Mouse (Mus musculus) stomach, embryonic 15.5 days (tissue): ENCODE data around the gene Ublcp1. TPM values are rescaled to one million over a fixed set of nuclear protein-coding genes. Genes with fewer than 3 reads are reported as not detected.

ENCODE experiments used
- ATAC-seq: fragments of 200-750 bp; cut with Nextera tagmentation; 2 replicates; pipeline ENCODE4 v1.8.0; 2017; ENCODE audit warnings: low read depth, moderate number of reproducible peaks, moderate TSS enrichment; ENCODE audit not compliant: insufficient read depth, low FRiP score
- H3K27ac ChIP-seq: fragments of 300-500 bp; sonication (generic); 2 replicates; pipeline ENCODE4 v1.5.1; 2015; ENCODE audit warnings: mild to moderate bottlenecking, inconsistent platforms
- H3K27me3 ChIP-seq: fragments of 300-500 bp; sonication (generic); replicated peaks from 2 replicates; pipeline ENCODE4 v1.6.1; 2015; ENCODE audit warnings: inconsistent platforms
- H3K36me3 ChIP-seq: fragments of 300-500 bp; sonication (generic); 2 replicates; pipeline ENCODE4 v1.6.1; 2015; ENCODE audit warnings: inconsistent platforms
- H3K4me1 ChIP-seq: fragments of 300-500 bp; sonication (generic); 2 replicates; pipeline ENCODE4 v1.6.1; 2015; ENCODE audit warnings: inconsistent platforms
- H3K4me2 ChIP-seq: fragments of 300-500 bp; sonication (generic); 2 replicates; pipeline ENCODE4 v1.6.1; 2015; ENCODE audit warnings: mild to moderate bottlenecking, inconsistent platforms
- H3K4me3 ChIP-seq: fragments of 300-500 bp; sonication (generic); replicated peaks from 2 replicates; pipeline ENCODE4 v1.5.1; 2015; ENCODE audit warnings: inconsistent platforms
- H3K9ac ChIP-seq: fragments of 300-500 bp; sonication (generic); 2 replicates; pipeline ENCODE4 v1.6.1; 2015; ENCODE audit warnings: inconsistent platforms
- H3K9me3 ChIP-seq: fragments of 300-500 bp; sonication (generic); 2 replicates; pipeline ENCODE4 v1.6.1; 2016; ENCODE audit warnings: inconsistent platforms
- WGBS: fragments of 180-500 bp; shearing (Covaris S2); methylation state at CpG from one replicate; pipeline ENCODE4 v1.1.7; 2015; 5-methylcytosine and 5-hydroxymethylcytosine counted together
- polyA plus RNA-seq: library from polyadenylated mRNA; unstranded; fragments of >200 nt; fragmentation: Nextera tagmentation; extraction: Ambion mirVana; gene quantifications from 2 replicates; pipeline ENCODE4 v1.2.1, GENCODE M21; 2015

The Ublcp1 gene
- polyA plus RNA-seq, 1 experiment from 2014 or later = 57.0 TPM

- no peak overlapping the region for H3K9ac ChIP-seq
- H3K4me2 ChIP-seq = no peak overlapping the region
- no peaks in the 10 kb centered on the region for H3K27me3 ChIP-seq
- H3K27ac ChIP-seq = no peak overlapping the region
- WGBS = 45% methylated on average over 4 of the region's 4 CpGs
- no peaks in the 10 kb centered on the region for H3K4me1 ChIP-seq
- H3K36me3 ChIP-seq = no peaks in the 10 kb centered on the region
- H3K4me3 ChIP-seq = no peak overlapping the region
- H3K9me3 ChIP-seq = no peaks in the 10 kb centered on the region
- peak; percentile 86 for ATAC-seq
Measured at GRCm38 (mm10) chr11:44508876-44509275, 38.6 kb upstream of the Ublcp1 start.

GRCm38 (mm10) chr11:44504761-44505160, 34.5 kb upstream of the Ublcp1 start:
- Histone ChIP-seq H3K4me3 (no peak overlapping the region), H3K9ac (no peak overlapping the region), H3K9me3 (no peaks in the 10 kb centered on the region), H3K36me3 (no peaks in the 10 kb centered on the region), H3K27ac (no peak overlapping the region), H3K27me3 (no peaks in the 10 kb centered on the region), H3K4me1 (no peaks in the 10 kb centered on the region), H3K4me2 (no peak overlapping the region)
- 79% methylated on average over 3 of the region's 3 CpGs for WGBS
- ATAC-seq = no peak

GRCm38 (mm10) chr11:44504146-44504545, 33.8 kb upstream of the Ublcp1 start:
- no peak overlapping the region for H3K9ac ChIP-seq
- 82% methylated on average over 7 of the region's 7 CpGs for WGBS
- no peak overlapping the region for H3K27ac ChIP-seq
- H3K36me3 ChIP-seq = no peaks in the 10 kb centered on the region
- no peaks in the 10 kb centered on the region for H3K4me1 ChIP-seq
- no peak overlapping the region for H3K4me3 ChIP-seq
- no peaks in the 10 kb centered on the region for H3K27me3 ChIP-seq
- H3K9me3 ChIP-seq = no peaks in the 10 kb centered on the region
- H3K4me2 ChIP-seq = no peak overlapping the region
- no peak for ATAC-seq

- 56% methylated on average over 5 of the region's 5 CpGs for WGBS
- H3K4me2 ChIP-seq = no peak overlapping the region
- ATAC-seq = no peak
Measured at GRCm38 (mm10) chr11:44502931-44503330, 32.6 kb upstream of the Ublcp1 start.

GRCm38 (mm10) chr11:44501477-44501876, 31.2 kb upstream of the Ublcp1 start:
- H3K9me3 ChIP-seq = no peaks in the 10 kb centered on the region
- no peak for ATAC-seq
- H3K36me3 ChIP-seq = no peaks in the 10 kb centered on the region
- no peak overlapping the region for H3K9ac ChIP-seq
- H3K4me3 ChIP-seq = no peak overlapping the region
- WGBS = 88% methylated on average over 2 of the region's 2 CpGs
- H3K27ac ChIP-seq = no peak overlapping the region
- H3K27me3 ChIP-seq = no peaks in the 10 kb centered on the region
- no peaks in the 10 kb centered on the region for H3K4me1 ChIP-seq
- no peak overlapping the region for H3K4me2 ChIP-seq

More at GRCm38 (mm10) chr11:44502931-44503330, 32.6 kb upstream of the Ublcp1 start:
- H3K4me1 ChIP-seq = no peaks in the 10 kb centered on the region
- H3K36me3 ChIP-seq = no peaks in the 10 kb centered on the region
- no peaks in the 10 kb centered on the region for H3K9me3 ChIP-seq
- no peak overlapping the region for H3K27ac ChIP-seq
- no peaks in the 10 kb centered on the region for H3K27me3 ChIP-seq
- H3K9ac ChIP-seq = no peak overlapping the region
- no peak overlapping the region for H3K4me3 ChIP-seq

GRCm38 (mm10) chr11:44500966-44501365, 30.7 kb upstream of the Ublcp1 start:
- no peaks in the 10 kb centered on the region for H3K27me3 ChIP-seq
- 70% methylated on average over 7 of the region's 7 CpGs for whole genome bisulfite sequencing
- H3K4me2 ChIP-seq = no peak overlapping the region
- H3K27ac ChIP-seq = no peak overlapping the region
- no peaks in the 10 kb centered on the region for H3K9me3 ChIP-seq
- no peak overlapping the region for H3K4me3 ChIP-seq
- no peaks in the 10 kb centered on the region for H3K36me3 ChIP-seq
- no peaks in the 10 kb centered on the region for H3K4me1 ChIP-seq
- no peak overlapping the region for H3K9ac ChIP-seq
- ATAC-seq = no peak

- WGBS = 49% methylated on average over 13 of the region's 13 CpGs
- Histone ChIP-seq H3K4me3 (no peak overlapping the region), H3K9ac (no peak overlapping the region), H3K27me3 (no peaks in the 10 kb centered on the region), H3K27ac (no peak overlapping the region), H3K36me3 (no peaks in the 10 kb centered on the region), H3K4me1 (no peaks in the 10 kb centered on the region), H3K9me3 (no peaks in the 10 kb centered on the region), H3K4me2 (no peak overlapping the region)
- no peak for ATAC-seq
Measured at GRCm38 (mm10) chr11:44498412-44499272, 28.3 kb upstream of the Ublcp1 start.

GRCm38 (mm10) chr11:44496217-44496616, 25.9 kb upstream of the Ublcp1 start:
- no peak overlapping the region for H3K27ac ChIP-seq
- no peaks in the 10 kb centered on the region for H3K4me1 ChIP-seq
- H3K9me3 ChIP-seq = no peaks in the 10 kb centered on the region
- H3K9ac ChIP-seq = no peak overlapping the region
- H3K4me2 ChIP-seq = no peak overlapping the region
- H3K27me3 ChIP-seq = no peaks in the 10 kb centered on the region
- no peak overlapping the region for H3K4me3 ChIP-seq
- H3K36me3 ChIP-seq = no peaks in the 10 kb centered on the region
- WGBS = 51% methylated on average over 3 of the region's 3 CpGs
- no peak; the same call in 1 of the 2 replicates for ATAC-seq

- no peak overlapping the region for H3K4me3 ChIP-seq
Measured at GRCm38 (mm10) chr11:44494643-44495323, 24.5 kb upstream of the Ublcp1 start.

GRCm38 (mm10) chr11:44489117-44489516, 18.8 kb upstream of the Ublcp1 start:
- WGBS = 91% methylated on average over 1 of the region's 1 CpGs
- Histone ChIP-seq H3K4me2 (no peak overlapping the region), H3K36me3 (no peaks in the 10 kb centered on the region), H3K4me1 (no peaks in the 10 kb centered on the region), H3K27ac (no peak overlapping the region), H3K9me3 (no peaks in the 10 kb centered on the region), H3K27me3 (no peaks in the 10 kb centered on the region), H3K9ac (no peak overlapping the region), H3K4me3 (no peak overlapping the region)
- no peak for ATAC-seq

More at GRCm38 (mm10) chr11:44494643-44495323, 24.5 kb upstream of the Ublcp1 start:
- H3K36me3 ChIP-seq = no peaks in the 10 kb centered on the region
- no peak for ATAC-seq
- H3K4me2 ChIP-seq = no peak overlapping the region
- H3K27me3 ChIP-seq = no peaks in the 10 kb centered on the region
- no peak overlapping the region for H3K27ac ChIP-seq
- no peaks in the 10 kb centered on the region for H3K9me3 ChIP-seq
- no peaks in the 10 kb centered on the region for H3K4me1 ChIP-seq
- WGBS = 80% methylated on average over 5 of the region's 5 CpGs
- no peak overlapping the region for H3K9ac ChIP-seq

GRCm38 (mm10) chr11:44485089-44485736, 14.9 kb upstream of the Ublcp1 start:
- Histone ChIP-seq H3K4me2 (no peak overlapping the region), H3K4me3 (no peak overlapping the region), H3K9ac (no peak overlapping the region), H3K4me1 (no peaks in the 10 kb centered on the region), H3K9me3 (no peaks in the 10 kb centered on the region), H3K27ac (no peak overlapping the region), H3K36me3 (no peaks in the 10 kb centered on the region), H3K27me3 (no peaks in the 10 kb centered on the region)
- no peak for ATAC-seq
- 70% methylated on average over 7 of the region's 7 CpGs for WGBS

GRCm38 (mm10) chr11:44480246-44480645, 9.9 kb upstream of the Ublcp1 start:
- no peak for ATAC-seq
- WGBS = 93% methylated on average over 6 of the region's 6 CpGs
- H3K4me2 ChIP-seq = no peak overlapping the region
- H3K36me3 ChIP-seq = no peaks in the 10 kb centered on the region
- no peaks in the 10 kb centered on the region for H3K9me3 ChIP-seq
- H3K9ac ChIP-seq = no peak overlapping the region
- no peaks in the 10 kb centered on the region for H3K4me1 ChIP-seq
- H3K27me3 ChIP-seq = no peaks in the 10 kb centered on the region
- no peak overlapping the region for H3K4me3 ChIP-seq
- H3K27ac ChIP-seq = no peak overlapping the region
